Mouse (Mus musculus) myocyte (in vitro differentiated cells): ENCODE measurements around the gene Sys1. TPM values are rescaled to one million over a fixed set of nuclear protein-coding genes. Genes with fewer than 3 reads are reported as not detected.

Experiments
- H3K27me3 ChIP-seq: one replicate; pipeline ENCODE4 v1.6.1; 2011; ENCODE audit not compliant: control insufficient read depth, insufficient read depth, insufficient read length
- H3K36me3 ChIP-seq: one replicate; pipeline ENCODE4 v1.6.1; 2011; ENCODE audit not compliant: control insufficient read depth, insufficient read depth
- H3K4me2 ChIP-seq: one replicate; pipeline ENCODE4 v1.6.1; 2011; ENCODE audit warnings: low read depth, control low read depth
- H3K4me3 ChIP-seq: one replicate; pipeline ENCODE4 v1.5.1; 2011; ENCODE audit warnings: mild to moderate bottlenecking, control low read depth, moderate library complexity
- H3K79me2 ChIP-seq: one replicate; pipeline ENCODE4 v1.6.1; 2011; ENCODE audit not compliant: control insufficient read depth, insufficient read depth
- H3ac ChIP-seq: one replicate; pipeline ENCODE4 v1.6.1; 2011; ENCODE audit not compliant: control insufficient read depth, insufficient read length
- CEBPB ChIP-seq: IDR thresholded peaks from 2 replicates; pipeline ENCODE4 v1.6.1; 2011; ENCODE audit warnings: mild to moderate bottlenecking, moderate library complexity; ENCODE audit not compliant: poor library complexity, insufficient read depth, severe bottlenecking
- E2F4 ChIP-seq: IDR thresholded peaks from one replicate; pipeline ENCODE4 v1.6.1; 2011; ENCODE audit warnings: mild to moderate bottlenecking, control low read depth, moderate library complexity; ENCODE audit not compliant: insufficient read depth
- MAX ChIP-seq: IDR thresholded peaks from one replicate; pipeline ENCODE4 v1.6.1; 2011; ENCODE audit warnings: low read depth, mild to moderate bottlenecking, control low read depth
- MYOD1 ChIP-seq, 3 experiments: IDR thresholded peaks; one replicate each; pipeline ENCODE4 v1.6.1; 2011; ENCODE audit warnings: control low read depth in 2 of 3, low read depth in 2 of 3, mild to moderate bottlenecking in 2 of 3, moderate library complexity in 1 of 3; ENCODE audit not compliant: insufficient read length in 2 of 3, control insufficient read depth in 1 of 3
- MYOG ChIP-seq, 3 experiments: IDR thresholded peaks; one replicate each; pipeline ENCODE4 v1.6.1; 2011; ENCODE audit warnings: control low read depth in 2 of 3, low read depth in 2 of 3, mild to moderate bottlenecking in 2 of 3; ENCODE audit not compliant: insufficient read length in 2 of 3, control insufficient read depth in 1 of 3, insufficient read depth in 1 of 3
- POLR2A ChIP-seq: IDR thresholded peaks from one replicate; pipeline ENCODE4 v1.6.1; 2011; ENCODE audit warnings: low read depth, mild to moderate bottlenecking, control low read depth, moderate library complexity; ENCODE audit not compliant: insufficient read length
- POLR2AphosphoS2 ChIP-seq: IDR thresholded peaks from one replicate; pipeline ENCODE4 v1.6.1; 2011; ENCODE audit warnings: low read depth, control low read depth; ENCODE audit not compliant: insufficient read length
- REST ChIP-seq: IDR thresholded peaks from one replicate; pipeline ENCODE4 v1.6.1; 2011; ENCODE audit warnings: mild to moderate bottlenecking, control low read depth, moderate library complexity; ENCODE audit not compliant: insufficient read depth, insufficient read length
- SRF ChIP-seq: IDR thresholded peaks from one replicate; pipeline ENCODE4 v1.6.1; 2011; ENCODE audit warnings: low read depth; ENCODE audit not compliant: control insufficient read depth, insufficient read length
- TCF12 ChIP-seq: IDR thresholded peaks from one replicate; pipeline ENCODE4 v1.6.1; 2011; ENCODE audit warnings: mild to moderate bottlenecking, control low read depth; ENCODE audit not compliant: poor library complexity, insufficient read depth, severe bottlenecking
- TCF3 ChIP-seq: IDR thresholded peaks from one replicate; pipeline ENCODE4 v1.6.1; 2011; ENCODE audit warnings: low read depth, control low read depth; ENCODE audit not compliant: insufficient read length
- USF1 ChIP-seq: IDR thresholded peaks from one replicate; pipeline ENCODE4 v1.6.1; 2011; ENCODE audit warnings: low read depth, mild to moderate bottlenecking, control low read depth, moderate library complexity
- polyA plus RNA-seq: library from polyadenylated mRNA; unstranded; fragments of >200 nt; fragmentation: generic; extraction: Trizol; gene quantifications from one replicate; pipeline ENCODE4 v1.2.1, GENCODE M21; 2012; ENCODE audit warnings: missing spikeins

Gene Sys1
- polyA plus RNA-seq, 1 experiment, result 47.6 TPM

DNA sequence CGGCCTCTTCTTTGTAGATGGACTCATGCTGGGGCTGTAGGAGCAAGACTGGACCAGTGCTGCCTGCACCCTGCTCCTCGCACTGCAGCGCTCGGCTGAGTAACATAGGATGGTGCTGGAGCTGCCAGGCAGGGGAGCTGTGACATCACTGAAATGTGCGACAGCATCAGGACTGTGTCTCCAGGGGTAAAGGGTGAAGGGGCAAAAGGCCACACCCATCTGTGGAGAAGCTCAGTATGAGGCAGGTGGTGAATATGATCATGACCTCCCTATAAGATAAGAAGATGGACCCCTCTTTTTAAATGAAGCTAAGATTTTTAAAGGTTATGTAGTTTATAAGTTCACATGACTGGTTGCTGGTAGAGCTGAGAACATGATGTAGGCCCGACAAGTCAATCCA lies 16.9 kb downstream of the Sys1 start, which contains the start of gene Trp53tg5:
TSS of gene Trp53tg5 (minus strand) at position 101 of the 400 bp plus-strand sequence.
- no peaks in the 10 kb centered on the region for H3K36me3 ChIP-seq
- H3K27me3 ChIP-seq, result no peaks in the 10 kb centered on the region
- H3K4me2 ChIP-seq, result no peak within 1 kb of the TSS
- no peak within 1 kb of the TSS for H3ac ChIP-seq
- TF ChIP-seq POLR2A (no peak), MYOD1 (IDR thresholded peaks at IDR 0.05; ENCODE audit: control insufficient read depth in 1 of 3, insufficient read length in 2 of 3, low read depth in 2 of 3) (no peak), MAX (no peak), SRF (no peak), E2F4 (no peak), REST (no peak)
- H3K4me3 ChIP-seq, result no peak within 1 kb of the TSS
- no peaks in the 10 kb centered on the region for H3K79me2 ChIP-seq

GRCm38 (mm10) chr2:164485681-164486257 lies 29.0 kb downstream of the Sys1 start, which contains the start of gene Dbndd2:
Gene Dbndd2 (plus strand): TSS chr2:164486106.
- Histone ChIP-seq H3K4me3 (peak within 1 kb of the TSS; percentile 51), H3K79me2 (no peaks in the 10 kb centered on the region), H3K4me2 (peak within 1 kb of the TSS; percentile 91), H3K27me3 (no peaks in the 10 kb centered on the region), H3ac (peak within 1 kb of the TSS; percentile 64), H3K36me3 (peaks cover 5% of the 10 kb centered on the region)
- TF ChIP-seq POLR2AphosphoS2 (no peak), TCF12 (no peak), POLR2A (no peak), REST (no peak), MAX (no peak), TCF3 (no peak), MYOG (IDR thresholded peaks at IDR 0.05; ENCODE audit: control insufficient read depth in 1 of 3, insufficient read depth in 1 of 3, insufficient read length in 2 of 3, low read depth in 2 of 3) (no peak), E2F4 (no peak), MYOD1 (IDR thresholded peaks at IDR 0.05; ENCODE audit: control insufficient read depth in 1 of 3, insufficient read length in 2 of 3, low read depth in 2 of 3) (no peak), CEBPB (no peak), USF1 (no peak), SRF (no peak)

GRCm38 (mm10) chr2:164486258-164487114 lies 29.7 kb downstream of the Sys1 start:
- H3K27me3 ChIP-seq, result no peaks in the 10 kb centered on the region

DNA sequence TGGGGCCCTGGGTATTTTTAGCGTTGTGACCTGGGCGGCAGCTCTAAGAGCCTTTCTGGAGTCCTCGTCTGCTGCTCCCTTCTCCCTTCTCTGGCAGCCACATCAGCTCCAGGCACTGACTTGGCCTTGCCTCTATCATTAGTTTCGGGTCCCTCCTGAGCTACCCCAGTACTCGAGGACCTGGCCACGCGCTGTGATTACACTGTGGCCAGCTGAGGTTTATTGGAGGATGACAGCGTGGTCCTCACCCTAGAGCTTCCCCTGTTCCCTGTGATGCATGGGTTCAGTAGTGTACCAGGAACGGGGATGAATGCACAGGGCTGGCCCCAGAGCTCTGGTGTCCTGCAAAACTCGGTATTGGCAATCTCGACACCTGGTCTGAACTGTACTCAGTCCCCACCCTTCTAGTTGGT lies 30.4 kb downstream of the Sys1 start:
- Histone ChIP-seq H3K4me3 (peak overlapping the region; percentile 51), H3ac (peak overlapping the region; percentile 64), H3K36me3 (peaks cover 5% of the 10 kb centered on the region), H3K27me3 (no peaks in the 10 kb centered on the region), H3K79me2 (no peaks in the 10 kb centered on the region), H3K4me2 (peak overlapping the region; percentile 91)
- TF ChIP-seq TCF3, result no peak
- TF ChIP-seq USF1, result no peak
- no peak for TF ChIP-seq MYOD1 (IDR thresholded peaks at IDR 0.05; ENCODE audit: control insufficient read depth in 1 of 3, insufficient read length in 2 of 3, low read depth in 2 of 3)
- TF ChIP-seq POLR2AphosphoS2, result no peak
- no peak for TF ChIP-seq REST
- no peak for TF ChIP-seq POLR2A
- TF ChIP-seq MAX, result no peak
- no peak for TF ChIP-seq TCF12
- TF ChIP-seq CEBPB, result no peak
- no peak for TF ChIP-seq MYOG (IDR thresholded peaks at IDR 0.05; ENCODE audit: control insufficient read depth in 1 of 3, insufficient read depth in 1 of 3, insufficient read length in 2 of 3, low read depth in 2 of 3)
- no peak for TF ChIP-seq SRF
- no peak for TF ChIP-seq E2F4

More at GRCm38 (mm10) chr2:164486258-164487114, 29.7 kb downstream of the Sys1 start:
- peaks cover 5% of the 10 kb centered on the region for H3K36me3 ChIP-seq
- peak overlapping the region; percentile 64 for H3ac ChIP-seq
- H3K4me3 ChIP-seq, result peak overlapping the region; percentile 51
- H3K4me2 ChIP-seq, result peak overlapping the region; percentile 91
- TF ChIP-seq POLR2AphosphoS2, result peak; percentile 28
- peak in 2 of 3 experiments; percentile 76 to 92 for TF ChIP-seq MYOD1 (IDR thresholded peaks at IDR 0.05; ENCODE audit: control insufficient read depth in 1 of 3, insufficient read length in 2 of 3, low read depth in 2 of 3)
- TF ChIP-seq USF1, result no peak
- TF ChIP-seq TCF3, result peak; percentile 66
- TF ChIP-seq POLR2A, result peak; percentile 29
- no peak for TF ChIP-seq CEBPB
- no peak for TF ChIP-seq REST
- no peak for TF ChIP-seq E2F4
- no peak for TF ChIP-seq SRF
- peak in 2 of 3 experiments; percentile 81 to 90 for TF ChIP-seq MYOG (IDR thresholded peaks at IDR 0.05; ENCODE audit: control insufficient read depth in 1 of 3, insufficient read depth in 1 of 3, insufficient read length in 2 of 3, low read depth in 2 of 3)
- no peak for TF ChIP-seq TCF12
- no peak for TF ChIP-seq MAX
- H3K79me2 ChIP-seq, result no peaks in the 10 kb centered on the region
